Mouse (Mus musculus): Measurements from ENCODE around the gene Dzank1.

Dzank1 gene

GRCm38 (mm10) chr2:144526981-144527820 lies at the start of gene Dzank1, which contains the start of gene Polr3f:
Dzank1 (minus strand) TSS chr2:144527414.
Polr3f (plus strand) TSS chr2:144527718.
- DNase-seq (ENCODE audit: low read depth), result peak; percentile 99

GRCm38 (mm10) chr2:144555820-144556552 lies 28.8 kb upstream of the Dzank1 start, which contains the start of gene Sec23b:
Sec23b (plus strand) TSS chr2:144556229.
- peak; percentile 97 for DNase-seq (ENCODE audit: low read depth)

- no peak for DNase-seq (ENCODE audit: low read depth)
Observed at GRCm38 (mm10) chr2:144555286-144555819, 28.1 kb upstream of the Dzank1 start.

- no peak for DNase-seq (ENCODE audit: low read depth)
Observed at GRCm38 (mm10) chr2:144553905-144554304, 26.7 kb upstream of the Dzank1 start.

- peak; percentile 69 for DNase-seq (ENCODE audit: low read depth)
Observed at GRCm38 (mm10) chr2:144550529-144550928, 23.3 kb upstream of the Dzank1 start, which contains the start of gene Rbbp9. Rbbp9 (minus strand) TSS chr2:144550869.

GRCm38 (mm10) chr2:144547559-144547958 lies 20.3 kb upstream of the Dzank1 start:
- no peak for DNase-seq (ENCODE audit: low read depth)

GRCm38 (mm10) chr2:144545481-144545880 lies 18.3 kb upstream of the Dzank1 start:
- DNase-seq (ENCODE audit: low read depth), result no peak

GRCm38 (mm10) chr2:144545061-144545460 lies 17.8 kb upstream of the Dzank1 start:
- no peak for DNase-seq (ENCODE audit: low read depth)

- DNase-seq (ENCODE audit: low read depth), result no peak
Observed at GRCm38 (mm10) chr2:144544630-144545029, 17.4 kb upstream of the Dzank1 start.

- no peak for DNase-seq (ENCODE audit: low read depth)
Observed at GRCm38 (mm10) chr2:144543670-144544069, 16.5 kb upstream of the Dzank1 start.

- peak; percentile 28 for DNase-seq (ENCODE audit: low read depth)
Observed at GRCm38 (mm10) chr2:144541246-144541645, 14.0 kb upstream of the Dzank1 start.

GRCm38 (mm10) chr2:144537123-144537522 lies 9.9 kb upstream of the Dzank1 start:
- DNase-seq (ENCODE audit: low read depth), result no peak

GRCm38 (mm10) chr2:144527821-144528174 lies 584 bp upstream of the Dzank1 start:
- DNase-seq (ENCODE audit: low read depth), result no peak

GRCm38 (mm10) chr2:144525856-144526255 lies 1.4 kb downstream of the Dzank1 start:
- peak; percentile 10 for DNase-seq (ENCODE audit: low read depth)

GRCm38 (mm10) chr2:144519772-144520171 lies 7.4 kb downstream of the Dzank1 start:
- no peak for DNase-seq (ENCODE audit: low read depth)

- no peak for DNase-seq (ENCODE audit: low read depth)
Observed at GRCm38 (mm10) chr2:144514619-144515018, 12.6 kb downstream of the Dzank1 start.

GRCm38 (mm10) chr2:144502134-144502533 lies 25.1 kb downstream of the Dzank1 start:
- DNase-seq (ENCODE audit: low read depth), result no peak

GRCm38 (mm10) chr2:144489342-144489741 lies 37.9 kb downstream of the Dzank1 start:
- DNase-seq (ENCODE audit: low read depth), result no peak

GRCm38 (mm10) chr2:144487476-144487875 lies 39.7 kb downstream of the Dzank1 start:
- DNase-seq (ENCODE audit: low read depth), result no peak

GRCm38 (mm10) chr2:144485439-144485838 lies 41.8 kb downstream of the Dzank1 start:
- DNase-seq (ENCODE audit: low read depth), result no peak

GRCm38 (mm10) chr2:144484084-144484483 lies 43.1 kb downstream of the Dzank1 start:
- no peak for DNase-seq (ENCODE audit: low read depth)

GRCm38 (mm10) chr2:144479421-144479820 lies 47.8 kb downstream of the Dzank1 start:
- DNase-seq (ENCODE audit: low read depth), result no peak

- DNase-seq (ENCODE audit: low read depth), result no peak
Observed at GRCm38 (mm10) chr2:144467203-144467602, 60.0 kb downstream of the Dzank1 start.
